Mouse (Mus musculus): ENCODE data around the gene Sox5.

- TF ChIP-seq POLR2A (IDR thresholded peaks at IDR 0.05; ENCODE audit: insufficient read depth, low read depth, low read length) (no peak), EP300 (IDR thresholded peaks at IDR 0.05; ENCODE audit: insufficient read depth, low read depth, low read length) (no peak)
These were observed 8.0 kb downstream of the Sox5 start for GRCm38 (mm10) chr6:144773736-144774135.

Data from heart, adult 2 months (tissue).